Mouse (Mus musculus) cerebellum, adult 9-11 months (tissue): ENCODE data around the gene Capn2.

Experiments
- DNase-seq: peaks from one replicate; pipeline ENCODE4 v3.0.0; 2022

Gene Capn2

DNA sequence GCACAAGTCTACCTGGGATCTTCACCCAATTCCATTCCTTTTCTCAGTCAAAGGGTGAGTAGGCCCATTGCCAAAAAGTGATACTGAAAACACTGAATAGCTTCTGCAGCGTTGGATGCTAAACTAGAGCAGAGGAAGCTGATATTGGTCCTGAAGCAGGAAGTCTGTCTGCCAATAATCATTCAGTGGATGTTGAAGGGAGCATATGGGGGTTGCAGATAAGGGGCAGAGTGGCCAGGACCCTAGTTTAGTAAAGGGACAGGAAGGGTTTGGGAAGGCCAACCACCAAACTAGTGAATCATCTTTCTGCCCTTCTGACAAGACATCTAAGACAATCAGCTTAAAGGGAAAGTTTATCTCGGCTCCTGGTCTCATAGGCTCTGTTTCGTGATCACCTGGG, 6.3 kb upstream of the Capn2 start:
- no peak for DNase-seq

DNA sequence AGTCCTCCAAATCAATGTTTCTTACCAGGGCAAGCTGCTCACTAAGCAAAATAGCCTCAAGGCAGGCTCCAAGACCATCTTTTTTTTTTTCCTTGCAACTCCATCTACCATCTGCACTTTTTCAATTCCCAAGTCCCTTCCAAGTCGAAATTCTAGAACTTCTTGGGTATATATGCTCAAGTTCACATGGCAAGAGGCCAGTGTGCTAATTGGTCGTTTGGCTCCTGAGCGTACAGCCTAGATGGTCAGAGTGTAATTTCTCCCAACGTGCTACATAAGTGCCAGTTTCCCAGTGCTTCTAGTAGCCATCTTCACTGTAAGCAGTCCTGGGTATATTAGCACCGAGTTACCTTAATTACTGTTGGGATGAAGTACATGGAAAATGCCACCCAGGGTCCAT, 5.6 kb upstream of the Capn2 start:
- no peak for DNase-seq

- DNase-seq: no peak
Observed at GRCm38 (mm10) chr1:182520938-182521500, 3.6 kb upstream of the Capn2 start.

GRCm38 (mm10) chr1:182520091-182520937, 2.9 kb upstream of the Capn2 start:
- DNase-seq: no peak

- no peak for DNase-seq
Observed at GRCm38 (mm10) chr1:182519341-182519740, 1.9 kb upstream of the Capn2 start.

GRCm38 (mm10) chr1:182518811-182519210, 1.4 kb upstream of the Capn2 start:
- DNase-seq: no peak

DNA sequence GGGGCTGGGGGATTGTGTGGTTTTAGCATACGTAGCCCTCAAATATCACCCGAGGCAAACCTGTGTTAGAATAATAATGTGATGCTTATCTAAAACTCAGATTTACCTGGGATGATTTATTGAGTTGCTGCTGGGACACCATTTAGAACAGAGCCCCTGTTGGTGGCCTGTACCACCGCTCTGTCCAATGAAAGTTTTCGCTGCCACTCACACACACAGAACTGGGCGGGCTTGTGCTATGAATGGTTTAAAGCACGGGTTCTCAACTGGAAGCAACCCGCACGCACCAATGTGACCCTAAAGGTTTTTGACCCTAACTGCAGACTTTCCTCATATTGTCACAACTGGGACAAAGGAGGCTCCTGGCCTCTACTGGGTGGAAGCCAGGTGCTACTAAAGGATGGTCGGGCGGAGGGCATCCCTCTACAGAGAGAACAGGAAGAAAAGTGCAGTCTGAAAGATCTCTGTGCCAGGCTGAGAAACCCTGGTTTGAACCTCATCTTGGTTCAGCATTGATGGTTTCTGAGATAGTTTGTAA, 804 bp upstream of the Capn2 start:
- DNase-seq: no peak

- no peak for DNase-seq
Observed at GRCm38 (mm10) chr1:182517677-182518011, 236 bp upstream of the Capn2 start.

DNA sequence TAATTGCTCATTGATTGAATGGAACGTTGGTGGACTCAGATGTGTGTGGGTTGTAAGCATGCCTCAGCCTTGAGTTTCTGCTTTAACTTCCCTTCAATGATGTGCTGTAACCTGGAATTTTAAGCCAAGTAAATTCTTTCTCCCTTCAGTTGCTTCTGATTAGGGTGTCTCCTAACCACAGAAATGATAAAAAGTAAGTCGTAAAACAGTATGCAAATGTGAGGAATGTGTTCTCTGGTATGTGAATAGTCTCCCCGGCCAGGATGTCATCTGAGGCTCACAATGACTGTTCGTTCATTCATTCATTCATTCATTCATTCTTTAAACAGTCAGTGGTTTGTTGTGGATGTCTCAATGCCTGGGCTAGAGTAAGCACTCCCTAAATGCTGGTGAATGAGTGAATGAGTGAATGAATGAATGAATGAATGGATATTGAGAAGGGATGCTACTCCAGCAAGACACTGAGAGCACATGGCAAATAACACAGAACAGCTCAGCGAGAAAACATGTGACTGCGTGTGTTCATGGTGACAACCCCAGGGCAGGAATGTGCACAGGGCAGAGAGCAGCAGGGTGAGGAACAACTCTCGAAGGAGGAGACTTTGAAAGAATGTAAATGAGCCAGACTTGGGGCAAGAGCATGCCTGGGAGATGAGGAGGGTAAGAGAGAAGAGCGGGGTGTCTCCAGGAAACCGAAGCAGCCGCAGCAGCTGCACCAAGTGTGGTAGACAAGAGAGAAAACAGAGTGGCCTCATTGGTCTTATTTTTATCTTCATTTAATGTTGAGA, 2.4 kb downstream of the Capn2 start:
- no peak for DNase-seq

- no peak for DNase-seq
Observed at GRCm38 (mm10) chr1:182513714-182514113, 3.7 kb downstream of the Capn2 start.

DNA sequence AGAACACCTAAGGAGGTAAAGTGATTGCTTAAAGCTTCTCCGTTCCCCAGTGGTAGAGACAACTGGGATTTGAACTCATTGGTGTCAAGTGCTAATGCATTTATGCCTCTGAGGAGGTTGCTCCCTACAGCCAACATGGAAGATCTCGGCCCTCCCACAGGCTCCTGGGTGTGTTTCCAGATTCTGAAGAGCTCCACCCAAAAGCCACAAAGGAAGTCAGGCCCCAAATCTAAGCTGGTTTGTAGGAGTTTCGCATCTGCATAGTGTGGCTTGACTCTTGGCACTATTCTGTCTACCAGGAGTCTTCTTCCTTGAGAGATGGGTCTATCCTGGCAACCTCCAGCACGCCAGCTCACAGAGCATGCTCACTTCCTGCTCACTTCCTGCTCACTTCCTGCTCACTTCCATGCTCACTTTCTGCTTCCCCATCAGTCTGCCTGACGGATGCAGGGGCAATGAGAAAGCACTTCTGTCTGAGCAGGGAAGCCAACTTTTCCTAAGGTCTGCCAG, 4.5 kb downstream of the Capn2 start:
- no peak for DNase-seq

DNA sequence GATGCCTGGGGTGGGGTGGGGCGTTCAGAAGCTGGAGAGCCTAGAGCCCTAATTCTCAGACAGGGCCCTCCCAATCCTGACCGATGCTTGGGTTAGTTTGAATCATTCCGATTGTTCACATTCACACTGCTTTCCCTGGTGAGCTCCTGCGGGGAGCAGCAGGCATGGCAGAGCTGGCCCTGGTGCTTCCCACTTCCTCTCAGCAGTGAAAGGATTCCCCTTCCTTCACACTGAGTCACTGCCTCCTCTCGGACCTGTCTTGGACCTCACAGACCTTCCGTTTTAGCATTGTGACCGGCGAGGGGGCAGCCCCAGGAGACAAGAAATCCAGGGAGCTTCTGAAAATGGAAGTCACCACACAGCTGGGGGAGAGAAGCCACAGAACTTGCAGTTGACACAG, 5.6 kb downstream of the Capn2 start:
- DNase-seq: no peak

- no peak for DNase-seq
Observed at GRCm38 (mm10) chr1:182511073-182511472, 6.3 kb downstream of the Capn2 start.

- DNase-seq: peak; percentile 56
Observed at GRCm38 (mm10) chr1:182509110-182509797, 8.2 kb downstream of the Capn2 start.

GRCm38 (mm10) chr1:182506229-182506986, 11.0 kb downstream of the Capn2 start:
- DNase-seq: no peak

- no peak for DNase-seq
Observed at GRCm38 (mm10) chr1:182505291-182505690, 12.1 kb downstream of the Capn2 start.

DNA sequence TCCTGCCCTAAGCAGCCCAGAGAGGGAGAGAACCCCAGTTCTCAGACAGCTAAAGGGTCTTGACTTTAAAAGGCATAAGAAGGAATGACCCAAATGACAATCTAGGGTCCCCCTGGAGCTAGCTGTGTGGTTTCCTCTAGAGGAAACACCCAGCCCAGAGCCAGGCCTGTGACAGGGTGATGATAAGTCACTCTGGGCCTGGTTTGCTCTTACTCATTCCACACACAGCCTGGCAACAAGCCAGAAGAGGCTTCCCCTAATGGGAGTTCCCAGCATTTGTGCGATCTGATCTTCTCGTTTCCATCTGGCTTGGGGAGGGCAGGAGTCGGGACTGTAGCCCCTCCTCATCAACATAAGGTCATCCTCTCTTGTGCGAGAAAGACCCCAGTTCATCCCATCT, 13.2 kb downstream of the Capn2 start:
- no peak for DNase-seq

GRCm38 (mm10) chr1:182503206-182503900, 14.1 kb downstream of the Capn2 start:
- DNase-seq: no peak

GRCm38 (mm10) chr1:182502491-182503050, 14.8 kb downstream of the Capn2 start:
- DNase-seq: no peak

GRCm38 (mm10) chr1:182501815-182502405, 15.5 kb downstream of the Capn2 start:
- DNase-seq: no peak

GRCm38 (mm10) chr1:182500843-182501242, 16.6 kb downstream of the Capn2 start:
- no peak for DNase-seq
